Mouse (Mus musculus): ENCODE measurements around the gene Cd22.

- TF ChIP-seq GATA1 (IDR thresholded peaks at IDR 0.05; ENCODE audit: borderline replicate concordance, low read length) = no peak
- no peak for TF ChIP-seq FLI1 (IDR thresholded peaks at IDR 0.05; ENCODE audit: low read length)
These were observed 38.8 kb downstream of the Cd22 start for GRCm38 (mm10) chr7:30841379-30841778.

All from megakaryocyte, embryonic 14.5 days (primary cell).